Mouse (Mus musculus) CH12.LX (cell line): ENCODE measurements around the gene Slc15a5.

ENCODE experiments used
- MAZ ChIP-seq: IDR thresholded peaks from 2 replicates; pipeline ENCODE4 v1.6.1; 2012; ENCODE audit warnings: low read depth, mild to moderate bottlenecking, inconsistent platforms, low read length, improper control_type of control experiment, moderate library complexity
- POLR2A ChIP-seq: IDR thresholded peaks from 2 replicates; pipeline ENCODE4 v1.6.1; 2011; ENCODE audit warnings: low read depth, mild to moderate bottlenecking, improper control_type of control experiment, low read length

GRCm38 (mm10) chr6:138006525-138007251 is 73.0 kb downstream of the Slc15a5 start:
- TF ChIP-seq POLR2A (no peak), MAZ (no peak)
